ENCODE assay signal across 8 mouse cellular contexts in genomic region chr13:24937108-24937838, GRCm38 (mm10). TPM values are rescaled to one million over a fixed set of nuclear protein-coding genes. Genes with fewer than 3 reads are reported as not detected.
DNase-seq lines count a peak whose midpoint lies in the region; ATAC-seq and TF ChIP-seq lines count a peak whose summit lies in the region.

Gene Aldh5a1 (minus strand): TSS chr13:24937661.

- H3K4me2 ChIP-seq in hindbrain, embryonic 15.5 days = peak within 1 kb of the TSS; percentile 57

- H3K4me1 ChIP-seq in hindbrain, embryonic 15.5 days (replicated peaks) = peaks cover 32% of the 10 kb centered on the region

- H3K36me3 ChIP-seq in hindbrain, embryonic 15.5 days = no peaks in the 10 kb centered on the region

- H3K9ac ChIP-seq in hindbrain, embryonic 15.5 days = peak within 1 kb of the TSS; percentile 88

- ATAC-seq in hindbrain, embryonic 15.5 days (ENCODE audit: low FRiP score, low read depth) = peak; percentile 87

- peak; percentile 66 for TF ChIP-seq CTCF in gastrocnemius, adult 2 months (IDR thresholded peaks at IDR 0.05)

- WGBS in hindbrain, embryonic 15.5 days = under 1% methylated on average over 72 of the region's 75 CpGs

- peak; percentile 81 for DNase-seq in ZHBTc4 (ENCODE audit: low read depth, low spot score)
- peak; percentile 81 to 82 for DNase-seq in cerebellum, postnatal 36 days
- peak; percentile 84 for DNase-seq in gastrocnemius, adult 2 months
- DNase-seq in left cerebral cortex, adult 18-20 months (ENCODE audit: low spot score in 2 of 2) = peak; percentile 76 to 86
- peak; percentile 84 for DNase-seq in lung, postnatal 4 days
- peak; percentile 78 to 79 for DNase-seq in right cerebral cortex, adult 2 months (ENCODE audit: low spot score in 2 of 2)
- DNase-seq in urinary bladder, postnatal 36 days (ENCODE audit: low spot score in 2 of 2) = peak; percentile 58 to 68

- intact Hi-C loops in gastrocnemius, adult 2 months (cut with DNase I) = no loop called here

- no peaks in the 10 kb centered on the region for H3K9me3 ChIP-seq in hindbrain, embryonic 15.5 days

- H3K27me3 ChIP-seq in hindbrain, embryonic 15.5 days = no peaks in the 10 kb centered on the region

- H3K4me3 ChIP-seq in gastrocnemius, adult 2 months = peak within 1 kb of the TSS; percentile 97
- peak within 1 kb of the TSS; percentile 86 for H3K4me3 ChIP-seq in hindbrain, embryonic 15.5 days

- peak within 1 kb of the TSS; percentile 88 for H3K27ac ChIP-seq in gastrocnemius, adult 2 months
- H3K27ac ChIP-seq in hindbrain, embryonic 15.5 days (replicated peaks) = peak within 1 kb of the TSS; percentile 89

RNA-seq across cellular contexts. Expression of gene Aldh5a1, which starts in this region (rescaled TPM):
- total RNA-seq in gastrocnemius, adult 2 months (2021) = 1 to 10 TPM; 7.2 to 8.9 TPM
- 13.8 and 13.9 TPM in 2 replicates for polyA plus RNA-seq in hindbrain, embryonic 15.5 days (2015; fragmentation: Nextera tagmentation; extraction: Ambion mirVana)
- 10 to 100 TPM; 59.0 to 60.6 TPM for total RNA-seq in left cerebral cortex, adult 18-20 months (2021)

Comparison
In these comparisons a context has a peak if more than half of its experiments do, and no peak if none do; other contexts are left out.
1. Peak in every context shown above with its lines: DNase-seq, ATAC-seq, H3K4me3 ChIP-seq and H3K27ac ChIP-seq.
2. RNA of gene Aldh5a1 (total RNA-seq): 59.0 to 60.6 TPM in left cerebral cortex, adult 18-20 months; 7.2 to 8.9 TPM in gastrocnemius, adult 2 months; every median in the first group is over 4 times any median in the second.